Mouse (Mus musculus) kidney, postnatal 4 days (tissue): Measurements from ENCODE around the gene Peli2.
A peak's percentile ranks its signal among the peaks of the same experiment; 100 is the strongest.

ENCODE experiments used
- DNase-seq, 2 experiments: peaks; one replicate each; pipeline ENCODE4 v3.0.0; 2021; ENCODE audit warnings: mixed read lengths in 2 of 2

Peli2 gene

DNA sequence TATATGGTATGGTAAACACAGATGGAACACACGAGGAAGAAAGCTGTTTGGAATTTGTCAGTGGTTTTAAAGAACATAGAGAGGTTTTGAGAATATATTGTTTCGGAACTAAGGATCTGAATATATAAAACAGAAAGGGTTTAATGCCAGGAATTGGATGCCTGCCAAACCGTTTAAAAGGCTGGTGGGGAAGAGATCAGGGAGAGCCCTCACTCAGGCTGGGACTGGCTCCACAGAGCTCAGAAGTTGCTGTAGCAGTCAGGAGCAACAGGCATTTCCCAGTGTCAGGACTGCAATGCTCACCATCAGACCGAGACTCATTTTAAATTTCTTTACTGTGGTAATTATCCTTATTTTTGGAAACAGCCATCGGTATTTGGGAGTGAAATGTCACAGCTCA lies 76.2 kb downstream of the Peli2 start:
- DNase-seq: no peak

DNA sequence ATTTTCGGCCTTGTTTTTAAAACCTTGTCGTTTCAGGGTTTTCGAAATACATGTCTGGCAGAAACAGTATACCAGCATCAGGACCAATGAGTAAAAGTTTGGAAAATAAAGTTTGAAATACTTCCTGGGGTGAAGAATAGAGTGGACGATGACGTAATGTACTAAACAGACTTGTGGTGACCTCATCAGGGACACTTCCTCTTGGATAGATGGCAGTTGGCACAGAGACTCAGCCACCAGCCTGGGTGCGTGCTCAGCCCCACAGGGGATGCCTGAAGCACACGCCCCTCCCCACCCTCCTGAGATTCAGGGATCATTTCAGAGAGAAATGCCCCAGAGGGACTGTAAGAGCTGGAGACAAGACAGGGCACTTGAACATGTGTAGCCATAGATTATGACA lies 76.7 kb downstream of the Peli2 start:
- DNase-seq: no peak

DNA sequence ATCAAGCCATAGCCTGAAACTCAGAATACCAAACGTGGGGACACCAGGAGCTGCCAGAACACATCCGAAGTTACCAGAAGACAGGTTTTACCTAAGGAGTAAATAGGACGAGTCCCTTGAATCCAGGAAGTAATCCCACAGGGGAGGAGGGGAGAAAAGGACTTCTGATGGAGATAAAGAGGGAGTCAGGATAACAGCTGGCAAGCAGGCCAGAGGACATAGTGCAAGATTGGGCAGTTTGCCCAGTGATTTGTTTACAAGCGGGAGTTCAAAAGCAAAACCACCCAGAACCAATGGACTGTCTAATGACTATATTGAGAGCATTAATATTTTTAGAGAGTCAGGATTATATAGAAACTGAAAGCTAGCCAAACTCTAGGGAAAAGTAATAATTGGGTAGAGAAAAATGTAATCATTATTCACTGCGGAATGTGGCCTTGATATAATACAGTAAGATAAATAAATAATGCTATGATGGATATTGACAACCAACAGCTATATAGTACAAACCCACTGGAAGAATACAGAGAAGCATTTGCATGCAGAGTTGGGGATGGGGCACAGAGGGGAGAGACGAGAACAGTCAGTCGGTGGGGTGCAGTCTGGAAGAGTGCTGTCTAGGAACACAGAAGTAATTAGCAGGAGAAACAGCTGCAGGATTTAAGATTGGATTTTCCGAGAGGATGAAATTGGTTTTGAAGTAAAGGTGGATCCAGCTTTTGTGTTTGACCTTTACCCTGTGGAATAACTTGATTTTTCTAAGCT lies 77.7 kb downstream of the Peli2 start:
- DNase-seq: peak in 1 of 2 experiments; percentile 36

DNA sequence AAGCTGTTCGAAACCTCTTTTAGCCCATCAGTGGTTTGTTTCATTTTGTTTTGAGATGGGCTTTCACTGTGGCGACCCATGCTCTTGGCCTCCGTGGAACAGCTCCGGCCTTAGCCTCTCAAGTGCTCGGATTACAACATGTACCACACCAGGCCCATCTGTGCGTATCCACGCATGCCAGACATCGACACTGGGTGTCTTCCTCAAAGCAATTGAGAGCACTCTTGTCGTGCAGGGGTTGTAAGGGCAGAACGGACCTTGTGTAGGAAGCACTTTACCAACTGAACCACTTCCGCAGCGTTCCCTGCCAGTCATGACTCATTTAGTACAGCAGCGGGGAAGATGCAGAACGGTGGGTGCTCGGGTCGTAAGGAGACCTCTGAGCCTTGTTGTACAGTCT lies 78.3 kb downstream of the Peli2 start:
- no peak for DNase-seq

DNA sequence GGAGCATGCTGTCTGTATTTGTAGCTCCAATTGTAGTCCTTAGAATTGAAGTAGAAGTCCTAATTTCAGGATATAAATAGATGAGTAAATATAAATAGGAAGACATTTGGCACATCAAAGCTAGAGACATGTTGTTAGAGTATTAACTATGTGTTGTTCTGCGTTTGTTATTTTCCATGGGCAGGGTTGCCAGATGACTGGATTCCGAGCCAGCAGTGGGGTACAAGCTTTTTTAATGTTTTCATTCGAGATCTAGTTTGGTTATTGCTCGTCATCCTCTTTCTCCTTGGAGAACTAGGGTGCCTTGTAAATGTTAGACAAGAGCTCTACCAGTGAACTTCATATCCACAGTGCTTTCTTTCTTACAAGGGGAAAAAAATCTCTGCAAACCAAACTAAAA lies 78.9 kb downstream of the Peli2 start:
- DNase-seq: no peak

DNA sequence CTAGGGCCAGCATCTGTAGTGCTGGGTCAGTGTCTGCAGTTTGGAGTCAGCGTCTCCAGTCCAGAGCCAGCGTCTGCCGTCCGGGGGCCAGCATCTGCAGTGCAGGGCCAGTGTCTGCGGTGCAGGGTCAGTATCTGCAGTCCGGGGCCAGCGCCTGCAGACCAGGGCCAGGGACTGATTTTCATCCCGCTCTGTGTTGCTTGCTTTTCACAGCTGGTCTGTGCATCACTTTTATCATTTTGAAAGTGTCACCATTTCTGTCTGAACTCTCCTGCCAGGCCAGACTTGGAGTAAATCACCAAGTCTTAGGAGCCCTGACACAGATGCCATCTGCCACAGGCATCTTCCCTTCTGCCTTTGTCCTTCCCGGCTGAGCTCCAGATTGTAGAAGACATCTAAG lies 79.7 kb downstream of the Peli2 start:
- DNase-seq: no peak

DNA sequence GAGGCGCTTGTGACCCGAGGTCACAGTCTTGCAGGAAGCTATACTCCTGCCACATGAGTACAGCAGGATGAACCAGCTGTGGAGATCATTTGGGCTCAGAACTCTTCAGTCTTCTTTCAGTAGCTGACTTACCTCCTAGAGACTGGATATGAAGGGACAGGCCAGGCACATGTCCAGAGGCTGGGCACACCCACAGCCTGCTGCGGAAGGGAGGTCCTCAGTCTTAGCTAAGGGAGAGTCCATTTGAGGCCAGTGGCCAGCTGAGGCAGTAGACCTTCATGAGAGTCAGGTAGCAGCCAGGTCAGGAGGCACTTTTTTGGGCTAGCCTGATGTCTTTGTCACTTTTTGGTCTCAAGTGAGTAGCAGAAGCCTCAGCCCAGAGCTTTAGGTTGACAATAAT lies 80.2 kb downstream of the Peli2 start:
- DNase-seq: no peak

DNA sequence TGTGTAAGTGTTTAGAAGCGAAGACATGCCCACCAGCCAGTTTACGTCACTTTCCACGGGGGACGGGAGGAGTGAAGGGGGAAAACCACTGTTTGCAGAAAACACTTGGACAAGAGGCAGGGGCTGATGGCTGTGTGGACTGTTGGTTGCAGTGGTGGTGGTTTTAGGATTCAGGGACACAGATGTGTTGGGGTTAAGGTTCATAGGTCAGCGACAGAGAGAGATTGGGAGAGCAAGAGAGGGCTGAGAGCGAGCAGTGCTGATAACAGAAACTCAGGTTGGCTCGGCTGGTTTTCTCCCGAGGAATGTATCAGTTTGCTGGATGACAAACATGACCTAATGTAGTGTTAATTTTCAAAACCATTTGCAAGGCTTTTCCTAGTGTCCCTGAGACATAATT lies 80.8 kb downstream of the Peli2 start:
- no peak for DNase-seq

DNA sequence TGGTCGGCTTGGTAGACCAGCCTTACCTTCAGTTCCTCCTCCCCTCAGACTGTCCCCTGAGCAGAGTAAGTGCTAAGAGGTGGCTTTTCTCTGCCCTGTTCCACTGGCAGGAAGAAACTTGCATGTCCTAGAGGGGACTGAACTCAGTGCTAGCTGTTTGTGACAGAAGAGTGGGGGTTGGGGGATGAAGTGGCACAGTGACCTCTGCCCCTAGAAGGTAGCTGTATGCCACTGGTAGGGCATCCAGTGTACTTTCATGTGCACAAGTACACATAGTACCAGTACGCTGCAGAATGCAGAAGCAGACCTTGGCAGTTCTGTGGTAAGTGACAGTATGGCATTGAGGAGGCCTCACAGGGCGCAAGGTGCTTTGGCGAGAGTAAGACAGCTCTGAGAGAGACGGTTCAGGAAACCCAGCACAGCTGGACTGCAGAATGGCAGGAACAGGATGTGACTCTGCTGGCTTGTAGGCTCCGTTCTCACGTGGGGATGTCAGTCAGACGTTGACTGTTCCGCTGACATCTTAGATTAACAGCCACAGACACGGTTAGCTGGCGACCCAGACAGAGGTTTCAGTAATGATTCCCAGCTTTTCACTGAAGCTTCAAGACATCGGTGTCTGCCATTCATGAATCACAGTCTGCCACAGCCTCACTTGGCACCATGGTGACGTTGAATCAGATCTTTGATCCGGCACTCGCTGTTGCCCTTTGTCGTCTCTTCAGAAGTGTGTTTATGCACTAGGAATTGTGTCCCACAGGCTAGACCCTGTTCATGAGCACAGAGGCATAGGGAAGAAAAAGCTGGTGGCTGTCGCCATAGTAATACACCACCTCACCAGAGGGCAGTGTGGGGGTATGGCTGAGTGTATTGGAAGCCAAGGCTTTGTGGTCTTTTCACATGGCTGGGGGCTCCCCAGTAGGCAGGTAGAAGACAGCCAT lies 81.7 kb downstream of the Peli2 start:
- no peak for DNase-seq

DNA sequence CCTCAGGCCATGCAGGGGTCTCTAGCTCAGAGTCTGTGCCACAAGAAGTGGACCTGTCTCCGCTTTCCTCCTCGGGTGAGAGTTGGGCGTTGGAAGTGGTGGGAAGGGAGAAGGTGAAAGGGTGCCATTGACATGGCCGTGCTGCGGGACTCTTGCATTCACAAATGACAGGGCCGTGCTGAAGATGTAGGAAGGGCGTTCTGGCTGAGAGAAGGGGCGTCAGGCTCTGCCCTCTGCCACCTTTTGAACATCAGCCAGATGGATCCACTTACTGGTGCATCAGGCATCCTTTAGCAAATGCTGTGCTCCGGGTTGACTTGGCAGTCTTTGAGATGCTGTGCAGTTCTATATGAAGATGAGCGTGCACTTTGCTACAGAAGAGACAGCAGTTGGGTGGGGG lies 84.4 kb downstream of the Peli2 start:
- DNase-seq: no peak

DNA sequence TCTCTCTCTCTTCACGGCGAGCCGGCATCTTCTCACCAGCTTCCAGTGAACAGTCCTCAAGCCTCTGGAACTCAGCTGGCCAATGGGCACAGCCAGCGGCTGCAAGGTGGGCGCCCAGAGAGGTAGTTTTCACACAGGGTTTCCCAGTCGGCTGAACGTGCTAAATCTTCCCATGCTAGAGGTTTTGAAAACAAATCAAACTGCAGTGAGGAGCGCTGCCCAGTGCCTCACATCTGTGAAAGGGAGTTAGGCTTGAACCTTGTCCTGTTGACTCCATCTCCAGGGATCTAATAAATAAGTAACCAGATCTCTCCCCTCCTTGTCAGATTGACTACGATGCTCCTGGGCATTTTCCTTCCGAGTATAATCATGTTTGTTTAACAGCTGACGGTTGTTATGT lies 85.0 kb downstream of the Peli2 start:
- peak in 1 of 2 experiments; percentile 59 for DNase-seq

DNA sequence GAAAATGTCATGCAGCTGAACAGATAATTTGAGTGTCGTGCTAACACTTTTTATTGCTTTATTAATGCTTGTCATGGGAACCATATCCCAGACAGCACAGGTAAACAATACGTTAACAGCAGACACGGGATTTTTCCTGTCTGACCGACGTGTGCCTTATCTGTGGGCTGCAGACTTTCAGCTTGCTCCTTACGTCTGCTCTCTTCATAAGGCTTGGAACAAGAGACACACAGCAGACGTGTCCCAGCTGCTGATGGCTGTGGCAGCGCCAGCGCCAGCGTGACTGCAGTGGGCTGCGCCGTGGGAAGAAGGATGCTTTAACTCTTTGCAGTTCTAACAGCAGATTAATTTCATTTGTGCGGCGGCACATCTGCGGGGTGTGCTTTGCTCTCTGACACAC lies 86.5 kb downstream of the Peli2 start:
- DNase-seq: peak; percentile 80 to 84

DNA sequence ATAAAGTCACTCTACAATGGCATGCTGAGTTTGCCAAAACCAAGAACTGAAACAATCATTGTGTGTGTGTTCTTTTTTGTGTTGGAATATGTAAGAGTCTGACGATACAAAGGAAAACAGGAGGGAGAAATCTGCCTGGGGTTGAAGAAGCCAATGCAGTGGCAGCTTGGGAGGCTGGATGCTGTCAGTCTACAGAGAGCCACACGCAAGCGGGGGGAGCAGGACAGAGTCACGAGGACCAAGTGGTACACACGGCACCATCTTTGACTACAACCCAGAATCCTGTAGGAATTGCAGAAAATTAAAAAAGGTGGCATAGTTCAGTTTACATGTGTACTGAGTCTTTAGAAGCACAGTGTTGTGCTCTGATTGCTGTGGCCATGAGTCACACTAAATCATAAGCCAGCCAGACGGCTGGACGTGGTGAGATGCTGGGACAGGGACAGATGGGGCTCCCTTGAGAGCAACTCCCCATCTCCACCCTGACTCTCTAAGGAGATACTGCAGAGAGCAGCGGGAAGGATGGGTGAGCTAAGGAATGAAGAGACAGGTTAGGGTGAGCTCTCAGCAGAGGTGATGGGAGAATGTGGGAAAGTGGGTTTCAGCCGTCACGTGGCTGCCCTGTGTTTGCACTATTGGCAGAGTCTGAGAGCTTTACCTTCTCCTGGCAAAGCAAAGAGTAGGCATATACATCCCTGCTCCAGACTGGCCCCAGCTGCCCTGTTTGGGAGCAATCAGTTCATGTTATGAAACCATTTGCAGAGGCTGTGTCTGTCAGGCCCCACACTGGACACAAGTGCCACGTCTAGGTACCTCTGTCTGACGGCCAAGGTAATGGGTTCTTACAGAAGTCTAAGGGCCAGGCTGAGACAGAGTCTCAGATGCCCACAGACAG lies 87.4 kb downstream of the Peli2 start:
- peak in 1 of 2 experiments; percentile 32 for DNase-seq

DNA sequence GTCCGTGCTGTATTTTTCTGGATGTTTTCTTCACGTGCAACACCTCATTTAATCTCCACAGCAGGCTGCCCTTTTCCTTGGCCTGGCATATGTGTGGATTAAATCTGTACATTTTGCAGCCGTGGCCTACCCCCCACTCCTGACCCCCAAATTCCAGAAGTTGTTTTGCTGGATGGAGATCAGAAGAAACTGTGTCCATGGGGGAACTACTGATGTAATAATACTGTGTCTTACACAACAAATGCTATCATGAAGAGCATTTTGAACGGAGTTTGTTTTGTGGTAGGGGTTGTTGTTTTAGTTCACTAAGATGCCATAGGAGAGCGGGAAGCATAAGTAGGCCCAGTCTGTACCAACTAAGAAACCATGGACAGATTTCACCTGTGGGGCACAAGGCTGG lies 88.8 kb downstream of the Peli2 start:
- DNase-seq: no peak

DNA sequence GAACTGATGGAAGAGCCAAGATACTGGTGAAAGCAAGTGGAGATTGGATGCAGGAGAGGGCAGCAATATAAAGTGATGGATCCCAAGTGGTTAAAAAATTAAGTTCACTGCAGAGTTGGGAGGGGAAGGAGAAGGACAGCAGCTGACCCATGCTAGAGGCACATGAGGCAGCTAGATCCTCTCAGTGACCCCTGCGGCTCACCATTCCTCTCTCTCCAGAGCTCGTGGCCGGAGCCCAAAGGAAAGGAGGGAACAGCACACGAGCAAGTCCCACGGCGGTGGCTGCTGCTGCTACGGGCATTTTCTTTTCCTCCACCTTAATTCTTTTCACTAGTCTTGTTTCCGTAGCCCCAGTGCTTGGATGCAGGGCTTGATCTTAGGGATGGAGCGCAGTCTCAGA lies 89.5 kb downstream of the Peli2 start:
- peak; percentile 59 to 67 for DNase-seq

DNA sequence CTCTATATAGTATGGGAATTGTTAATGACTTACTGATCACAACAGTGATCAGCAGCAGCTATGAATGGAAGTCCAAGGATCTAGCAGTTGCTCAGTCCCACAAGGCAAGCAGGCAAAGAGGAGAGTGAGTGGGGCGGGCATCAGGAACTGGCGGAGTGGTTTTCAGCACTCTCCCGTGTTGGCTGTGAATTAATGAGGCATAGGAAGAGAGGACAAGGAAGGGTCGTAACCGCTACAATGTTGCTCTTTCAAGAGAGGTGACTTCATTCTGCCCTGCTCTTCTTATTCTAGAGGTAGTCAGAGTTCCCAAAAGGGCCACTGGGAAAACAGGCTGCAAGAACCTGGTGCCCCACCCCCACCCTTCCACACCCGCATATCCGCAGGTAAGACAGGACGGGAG lies 90.9 kb downstream of the Peli2 start:
- DNase-seq: no peak

DNA sequence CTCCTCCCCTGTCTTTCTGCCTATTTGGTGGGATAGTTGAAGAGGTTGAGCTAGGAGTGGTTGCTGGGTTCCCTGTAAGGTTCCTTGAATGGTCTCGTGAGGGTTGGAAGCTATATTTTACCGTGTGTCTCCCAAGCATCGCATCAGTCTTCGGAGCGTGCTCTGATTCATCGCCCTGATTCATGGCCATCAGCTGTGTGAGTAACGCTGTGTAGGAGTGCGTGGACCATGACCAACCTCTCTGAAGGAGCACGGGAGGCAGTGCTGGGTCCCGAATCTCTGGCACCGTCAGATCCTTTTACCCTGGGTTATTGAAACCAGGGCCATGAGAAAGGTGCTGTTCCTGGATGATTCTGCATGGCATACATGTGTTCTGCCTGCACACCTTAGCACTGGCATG lies 92.2 kb downstream of the Peli2 start:
- no peak for DNase-seq

DNA sequence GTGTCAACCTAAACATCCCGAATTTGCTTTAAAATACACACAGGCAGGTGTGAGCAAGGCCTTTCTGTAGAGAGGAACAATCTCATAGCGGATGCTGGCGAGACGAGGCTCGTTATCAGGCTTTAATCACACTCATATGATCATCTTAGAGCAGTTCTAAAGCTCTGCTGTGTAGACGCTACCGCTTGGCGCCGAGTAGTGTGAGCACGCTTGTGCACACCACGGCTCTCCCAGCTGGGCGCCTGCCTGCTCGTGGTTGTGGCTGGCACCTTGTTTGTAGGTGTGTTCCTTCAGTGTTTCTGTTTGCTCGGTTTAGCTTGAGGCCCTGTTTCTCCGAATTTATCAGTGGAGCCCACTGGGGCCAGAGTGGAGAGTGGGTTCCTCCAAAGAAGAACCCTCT lies 93.0 kb downstream of the Peli2 start:
- DNase-seq: no peak

DNA sequence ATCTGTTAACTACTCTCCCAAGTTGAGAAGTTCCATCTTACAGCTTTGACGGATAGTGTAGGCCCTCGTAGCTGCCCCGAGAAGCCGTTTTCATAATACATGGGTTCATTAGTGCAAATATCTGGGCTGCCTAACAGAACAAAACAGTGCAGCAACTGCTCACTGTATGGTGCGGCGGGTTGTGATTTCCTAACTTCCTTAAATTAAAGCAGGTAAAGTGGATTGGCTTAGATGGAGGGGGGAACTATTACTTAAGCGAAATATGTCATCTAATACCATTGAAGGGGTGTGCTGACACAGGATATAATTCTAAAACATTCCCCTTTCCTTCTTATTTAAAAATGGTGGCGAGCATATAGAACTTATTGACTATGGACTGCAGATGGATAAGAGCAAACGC lies 101.4 kb downstream of the Peli2 start:
- DNase-seq: no peak

DNA sequence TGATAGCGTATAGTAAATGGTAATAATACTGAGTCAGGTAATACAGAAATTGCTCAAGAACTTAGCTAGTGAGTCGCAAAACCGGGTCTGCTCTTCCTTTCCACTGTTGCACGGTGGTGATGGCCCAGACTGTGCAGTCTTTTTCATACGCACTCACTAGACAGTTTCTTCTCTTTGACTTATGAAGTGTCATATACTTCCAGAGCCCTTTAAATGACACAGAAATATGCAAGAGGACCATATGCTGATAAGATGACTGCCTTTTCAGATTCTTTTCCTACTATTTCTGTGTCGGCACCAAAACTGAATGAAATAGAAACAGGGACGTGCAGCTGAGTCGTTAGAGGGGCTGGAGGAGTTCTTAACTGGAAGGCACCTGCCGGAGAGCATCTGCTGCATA lies 102.1 kb downstream of the Peli2 start:
- DNase-seq: no peak

DNA sequence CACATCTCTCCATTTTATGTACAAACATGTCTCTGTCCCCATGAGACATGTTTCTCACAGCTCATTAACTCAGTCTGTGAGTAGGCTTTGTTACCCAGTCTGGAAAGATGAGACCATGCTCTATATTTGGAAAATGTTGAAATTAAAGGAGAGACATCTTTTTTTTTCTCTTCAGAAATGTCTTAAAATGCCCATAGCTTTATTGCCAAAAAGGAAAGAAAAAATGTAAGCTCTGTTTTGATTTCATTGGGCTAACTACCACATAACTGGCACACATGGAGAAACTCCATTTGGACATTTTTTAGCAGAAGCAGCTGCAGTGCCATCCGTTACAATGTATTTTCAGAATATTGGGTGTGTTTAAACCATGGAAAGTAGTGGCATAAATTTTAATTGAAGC lies 103.6 kb downstream of the Peli2 start:
- no peak for DNase-seq

DNA sequence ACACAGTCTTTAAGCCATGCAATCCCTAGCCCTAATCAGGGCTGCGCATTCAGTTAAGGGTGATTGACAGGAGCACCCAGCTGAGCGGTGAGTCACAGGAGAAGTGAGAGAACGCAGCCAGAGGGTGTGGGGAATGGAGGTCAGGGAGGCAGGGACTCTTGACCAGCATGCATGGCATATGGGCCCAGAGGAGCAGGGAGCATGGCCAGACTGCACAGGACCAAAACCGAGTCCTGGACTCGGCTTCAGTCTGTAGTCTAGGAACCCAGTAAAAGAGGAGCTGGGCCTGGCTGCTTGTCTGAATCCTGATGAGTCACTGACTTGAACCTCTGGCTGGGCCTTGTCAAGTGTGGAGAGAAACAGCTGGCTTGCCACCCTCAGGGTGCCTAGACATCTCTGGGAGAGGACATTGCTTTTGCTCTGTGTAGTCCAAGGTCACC lies 104.3 kb downstream of the Peli2 start:
- DNase-seq: no peak
